Mouse (Mus musculus): ENCODE results near the gene Numa1.
"Not testable (repeated sequence)": the region's sequence is repeated elsewhere in the genome, so short reads cannot be mapped to it uniquely, and the experiment has no call there.

Numa1 gene

DNA sequence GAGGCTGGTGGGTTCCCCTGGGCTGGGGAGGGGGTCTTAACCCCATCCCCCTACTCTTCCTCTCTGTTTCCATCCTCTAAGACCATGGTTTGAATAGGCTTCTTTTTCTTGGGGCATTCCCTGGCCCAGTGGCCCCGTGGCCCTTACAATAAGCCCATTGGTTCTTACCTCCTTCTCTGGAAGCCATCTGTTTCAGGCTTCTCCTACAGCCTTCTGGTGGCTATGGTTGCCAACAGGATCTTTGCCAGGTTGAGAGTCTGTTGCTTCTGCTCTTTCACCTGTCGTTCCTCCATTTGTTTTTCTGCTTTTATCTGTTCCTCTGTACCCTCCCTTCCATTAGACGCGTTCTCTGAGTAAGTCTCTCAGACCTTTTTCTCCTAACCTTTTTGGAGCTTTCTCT lies 3.7 kb downstream of the Numa1 start:
- DNase-seq (ENCODE audit: low spot score in 2 of 2) = peak in 1 of 2 experiments; percentile 17

DNA sequence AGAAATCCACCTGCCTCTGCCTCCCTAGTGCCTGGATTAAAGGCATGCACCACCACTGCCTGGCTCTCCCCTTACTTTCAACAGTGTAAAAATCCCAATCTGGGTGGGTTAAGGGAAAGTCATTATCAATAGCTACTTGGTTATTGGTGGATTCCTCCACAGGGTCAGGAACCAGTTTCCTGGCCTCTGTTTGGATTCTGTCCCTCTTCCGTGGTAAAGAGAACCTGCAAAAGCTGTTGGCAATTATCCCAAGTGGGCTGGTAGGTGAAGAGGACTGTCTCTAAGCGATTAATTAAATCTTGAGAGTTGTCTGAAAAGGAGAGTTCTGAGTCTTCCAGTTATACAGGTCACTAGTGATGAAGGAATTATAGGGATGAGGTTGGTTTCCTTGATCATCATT lies 4.4 kb downstream of the Numa1 start:
- DNase-seq (ENCODE audit: low spot score in 2 of 2) = no peak

- DNase-seq (ENCODE audit: low spot score in 2 of 2) = no peak
Observed at GRCm38 (mm10) chr7:101939758-101940157, 5.8 kb downstream of the Numa1 start.

DNA sequence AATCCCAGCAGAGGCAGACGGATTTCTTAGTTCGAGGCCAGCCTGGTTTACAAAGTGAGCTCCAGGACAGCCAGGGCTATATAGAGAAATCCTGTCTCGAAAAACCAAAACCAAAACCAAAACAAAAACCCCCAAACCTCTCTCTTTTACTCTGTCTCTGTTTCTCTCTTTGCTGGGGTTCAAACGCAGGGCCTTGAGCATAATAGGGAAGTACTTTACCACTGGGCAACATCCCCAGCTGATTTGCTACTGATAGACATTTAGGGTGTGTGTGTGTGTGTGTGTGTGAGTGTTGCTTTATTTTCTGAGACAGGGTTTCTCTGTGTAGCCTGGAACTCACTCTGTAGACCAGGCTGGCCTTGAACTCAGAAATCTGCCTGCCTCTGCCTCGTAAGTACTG lies 15.1 kb downstream of the Numa1 start:
- not testable (repeated sequence) for DNase-seq (ENCODE audit: low spot score in 2 of 2)

DNA sequence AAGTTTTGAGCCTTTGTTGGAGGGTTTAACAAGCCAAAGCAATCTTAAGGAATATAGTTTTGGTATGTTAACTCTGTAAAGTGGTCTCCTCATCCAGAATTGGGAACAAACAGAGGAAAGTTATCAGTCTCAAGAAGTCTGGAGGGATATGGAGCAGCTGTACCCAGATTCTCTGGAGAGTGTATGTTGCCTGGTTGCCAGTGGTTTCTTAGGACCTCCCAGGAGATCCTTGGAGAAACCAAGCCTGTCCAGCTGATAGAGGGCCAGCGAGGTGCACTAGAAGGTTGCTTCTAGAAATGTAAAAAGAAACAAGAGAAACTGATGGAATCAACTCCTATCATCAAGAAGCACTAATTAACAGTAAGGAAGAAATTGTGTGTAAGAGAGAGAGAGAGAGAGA lies 17.7 kb downstream of the Numa1 start:
- DNase-seq (ENCODE audit: low spot score in 2 of 2) = no peak

DNA sequence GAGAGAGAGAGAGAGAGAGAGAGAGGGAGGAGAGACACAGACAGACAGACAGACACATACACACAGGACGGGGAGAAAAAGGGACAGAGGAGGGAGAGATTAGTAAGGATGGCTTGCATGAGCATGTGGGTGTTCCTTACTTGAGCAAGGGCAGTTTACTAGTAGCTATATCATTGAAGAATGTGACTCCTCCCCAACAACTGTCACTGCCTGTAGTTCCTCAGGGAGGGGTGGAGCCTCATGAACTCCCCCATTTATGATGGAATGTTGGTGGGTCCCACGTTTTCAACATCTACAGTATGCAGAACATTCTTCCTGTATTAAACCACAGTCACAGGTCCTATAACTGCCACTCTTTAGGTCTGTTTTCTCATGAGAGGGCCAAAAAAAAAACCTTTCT lies 18.2 kb downstream of the Numa1 start:
- no peak for DNase-seq (ENCODE audit: low spot score in 2 of 2)

DNA sequence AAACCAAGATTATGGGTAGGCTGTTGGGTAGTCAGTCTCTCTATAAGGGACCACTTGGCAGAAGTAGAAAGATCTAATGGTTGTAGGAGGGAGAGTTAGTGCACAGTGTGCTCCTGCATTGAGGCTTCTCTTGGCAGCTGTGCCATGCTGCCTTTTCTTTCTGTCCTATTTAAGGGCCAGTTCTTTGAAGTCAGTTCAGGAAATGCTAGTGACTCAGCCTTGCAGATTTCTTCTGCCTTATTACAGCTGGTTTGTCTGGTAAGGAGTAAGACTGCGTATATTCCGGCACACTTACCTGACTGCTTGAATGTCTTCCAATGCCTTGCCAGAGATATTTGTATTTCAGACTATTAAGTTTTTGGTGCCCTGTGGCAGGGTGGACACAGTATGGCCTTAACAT lies 20.3 kb downstream of the Numa1 start:
- DNase-seq (ENCODE audit: low spot score in 2 of 2) = peak; percentile 18 to 20

- DNase-seq (ENCODE audit: low spot score in 2 of 2) = no peak
Observed at GRCm38 (mm10) chr7:101955276-101955675, 21.4 kb downstream of the Numa1 start.

DNA sequence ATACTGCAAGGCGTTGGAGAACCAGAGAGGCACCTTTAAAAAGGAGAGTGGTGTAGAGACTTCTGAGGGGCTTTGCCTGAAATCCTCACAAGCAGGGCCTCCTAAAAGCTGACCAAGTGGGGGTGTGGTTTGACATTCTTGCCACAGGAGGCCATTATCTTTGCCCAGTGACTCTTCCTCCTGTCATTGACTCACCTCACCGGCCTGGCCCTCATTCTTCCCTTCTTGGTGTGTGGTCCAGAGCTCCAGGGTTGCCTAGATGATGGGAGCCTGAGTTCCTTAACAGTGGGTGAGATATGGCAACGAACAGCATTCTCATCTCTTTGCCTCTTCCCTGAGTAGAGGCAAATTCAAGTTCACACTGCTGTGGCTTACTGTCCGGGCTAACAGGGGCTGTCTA lies 22.0 kb downstream of the Numa1 start:
- DNase-seq (ENCODE audit: low spot score in 2 of 2) = no peak

- DNase-seq (ENCODE audit: low spot score in 2 of 2) = no peak
Observed at GRCm38 (mm10) chr7:101956481-101956880, 22.6 kb downstream of the Numa1 start.

GRCm38 (mm10) chr7:101956911-101957310 lies 23.0 kb downstream of the Numa1 start:
- DNase-seq (ENCODE audit: low spot score in 2 of 2) = no peak

- no peak for DNase-seq (ENCODE audit: low spot score in 2 of 2)
Observed at GRCm38 (mm10) chr7:101962829-101963228, 28.9 kb downstream of the Numa1 start.

DNA sequence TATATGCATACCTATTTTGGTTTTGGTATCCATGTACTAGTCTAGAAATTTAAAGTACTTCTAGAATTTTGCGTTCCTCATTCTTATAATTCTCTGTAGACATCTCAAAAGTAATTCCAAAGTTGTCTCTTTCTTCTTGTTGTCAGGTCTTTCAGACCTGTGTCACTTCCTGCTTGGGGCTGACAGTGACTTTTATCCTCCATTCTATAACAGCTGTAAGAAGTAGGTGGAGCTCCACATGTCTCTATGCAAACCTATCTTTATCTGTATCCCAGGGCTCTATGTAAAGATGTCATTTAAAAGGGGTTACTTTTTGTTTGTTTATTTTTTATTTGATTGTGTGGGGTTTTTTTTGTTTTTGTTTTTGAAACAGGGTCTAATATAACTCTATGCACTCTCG lies 29.7 kb downstream of the Numa1 start:
- DNase-seq (ENCODE audit: low spot score in 2 of 2) = no peak

DNA sequence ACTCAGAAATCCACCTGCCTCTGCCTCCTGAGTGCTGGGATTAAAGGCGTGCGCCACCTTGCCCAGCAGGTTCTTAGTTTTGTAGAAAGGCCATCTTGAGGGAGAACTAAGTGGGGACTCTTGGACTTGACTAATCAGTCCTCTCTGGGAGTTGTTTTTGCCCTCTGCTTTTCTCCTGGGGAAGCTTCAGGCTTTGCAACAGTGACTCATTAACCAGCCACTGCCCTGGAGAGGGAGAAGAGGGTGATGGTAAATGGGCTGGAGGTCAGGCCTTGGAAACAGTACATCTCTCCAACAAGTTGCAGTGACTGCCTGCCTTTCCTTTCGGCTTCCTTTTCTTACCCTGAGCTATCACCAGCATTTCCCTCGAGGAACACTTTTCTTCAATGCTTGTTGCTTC lies 30.6 kb downstream of the Numa1 start:
- no peak for DNase-seq (ENCODE audit: low spot score in 2 of 2)

DNA sequence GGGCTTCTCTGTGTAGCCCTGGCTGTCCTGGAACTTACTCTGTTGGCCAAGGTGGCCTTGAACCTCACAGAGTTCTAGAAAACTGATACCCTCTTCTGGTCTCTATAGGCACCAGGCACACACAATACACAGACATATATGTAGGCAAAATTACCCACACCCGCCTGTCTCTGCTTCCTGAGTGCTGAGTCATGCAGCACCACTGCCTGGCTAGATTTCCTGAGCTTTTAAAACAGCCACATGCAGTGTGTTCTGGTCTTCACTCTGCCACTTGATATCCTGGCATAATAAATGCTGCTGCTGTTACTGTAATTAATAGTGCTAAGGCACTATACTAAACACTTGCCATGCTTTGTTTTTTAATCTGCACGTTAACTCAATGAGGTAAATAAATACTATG lies 31.7 kb downstream of the Numa1 start:
- DNase-seq (ENCODE audit: low spot score in 2 of 2) = no peak

DNA sequence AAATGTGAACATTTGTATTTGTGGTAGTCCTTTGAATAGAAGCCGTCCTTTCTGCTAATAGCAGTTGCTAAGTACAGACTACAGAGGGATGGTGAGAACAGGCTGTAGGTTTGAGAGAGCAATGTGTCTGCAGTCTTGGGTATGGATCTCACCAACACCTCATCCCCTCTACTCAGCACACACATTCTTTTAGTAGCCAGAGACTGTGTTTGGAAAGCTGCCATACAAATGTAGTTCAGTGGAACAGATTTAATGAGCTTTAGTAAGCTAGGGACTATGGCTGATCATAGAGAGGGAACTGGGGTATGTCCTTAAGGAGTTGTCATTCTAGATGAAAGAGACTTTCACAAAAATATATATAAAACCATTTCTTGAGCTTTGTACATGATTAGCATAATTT lies 33.3 kb downstream of the Numa1 start:
- DNase-seq (ENCODE audit: low spot score in 2 of 2) = no peak

DNA sequence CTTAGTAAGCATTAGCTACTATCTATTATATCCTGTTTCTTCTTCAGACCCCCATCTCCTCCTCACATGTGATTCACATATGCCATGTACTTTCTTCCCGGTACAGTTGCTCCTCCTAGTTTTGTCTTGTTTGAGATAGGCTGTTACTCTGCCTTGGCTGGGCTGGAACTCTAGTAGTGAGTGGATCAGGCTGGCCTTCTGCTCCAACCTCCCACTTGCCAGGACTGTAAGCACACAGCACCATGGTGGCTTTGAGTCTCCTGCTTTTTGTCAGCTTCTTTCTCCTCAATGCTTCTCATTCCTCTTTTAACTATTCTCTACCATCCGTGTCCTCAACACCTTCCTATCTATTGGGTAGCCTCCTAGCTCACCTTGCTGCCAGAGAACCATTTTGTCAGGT lies 34.8 kb downstream of the Numa1 start:
- no peak for DNase-seq (ENCODE audit: low spot score in 2 of 2)

DNA sequence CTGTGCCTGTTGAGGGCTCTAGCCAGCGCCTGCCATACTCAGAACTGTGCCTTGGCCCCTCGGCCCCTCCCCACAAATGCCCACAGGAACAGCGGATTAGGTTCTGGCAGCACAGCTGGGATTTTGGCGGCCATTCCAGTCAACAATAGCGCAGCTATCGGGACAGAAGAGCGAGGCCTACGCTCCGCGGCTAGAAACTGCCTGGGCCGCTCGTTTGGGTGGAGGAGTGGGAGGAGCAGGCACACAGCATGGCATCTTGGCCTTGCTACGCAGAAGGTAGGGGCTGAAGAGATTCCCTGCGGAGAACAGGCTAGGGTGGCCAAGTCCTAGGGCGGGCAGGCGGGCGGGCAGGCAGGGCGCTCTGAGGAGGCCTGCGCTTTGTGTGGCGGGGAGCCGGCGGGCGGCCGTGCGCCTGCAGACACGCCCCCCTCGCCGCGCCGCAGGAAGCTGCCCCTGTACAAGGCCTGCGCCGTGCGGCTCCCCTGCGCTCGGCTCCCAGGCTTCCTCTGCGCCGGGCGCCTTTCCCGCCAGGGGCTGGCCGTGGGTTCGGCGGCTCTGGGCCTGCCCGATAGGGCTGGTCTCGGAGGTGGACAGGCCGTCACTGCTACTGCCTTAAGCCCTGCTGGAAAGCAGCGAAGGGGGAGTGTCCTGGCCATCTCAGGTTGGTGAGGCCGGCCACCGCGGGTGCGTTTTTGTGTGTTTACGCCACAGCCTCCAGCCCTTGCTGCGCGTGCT lies 36.0 kb downstream of the Numa1 start:
- DNase-seq (ENCODE audit: low spot score in 2 of 2) = peak; percentile 70 to 87

DNA sequence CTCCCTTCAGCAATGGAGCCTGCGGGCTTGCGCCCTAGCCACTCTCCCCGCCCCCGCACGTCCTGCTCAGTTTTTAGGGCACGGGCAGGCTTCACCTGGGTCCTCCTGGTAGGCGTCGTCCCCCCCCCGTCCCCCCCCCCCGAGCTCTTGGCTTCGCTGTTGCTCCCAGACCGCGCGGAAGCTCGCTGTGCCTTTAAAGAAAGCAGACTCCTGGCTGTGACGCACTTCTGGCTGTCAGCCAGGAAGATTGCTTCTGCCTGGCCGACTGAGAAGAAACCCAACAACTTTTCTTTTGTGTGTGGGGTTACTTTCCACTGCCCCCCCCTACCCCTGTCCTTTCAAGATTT lies 36.5 kb downstream of the Numa1 start:
- peak; percentile 85 to 94 for DNase-seq (ENCODE audit: low spot score in 2 of 2)

GRCm38 (mm10) chr7:101970821-101971461 lies 37.0 kb downstream of the Numa1 start:
- peak; percentile 73 to 86 for DNase-seq (ENCODE audit: low spot score in 2 of 2)

- DNase-seq (ENCODE audit: low spot score in 2 of 2) = no peak
Observed at GRCm38 (mm10) chr7:101971721-101972120, 37.8 kb downstream of the Numa1 start.

- DNase-seq (ENCODE audit: low spot score in 2 of 2) = no peak
Observed at GRCm38 (mm10) chr7:101973730-101974129, 39.8 kb downstream of the Numa1 start.

- no peak for DNase-seq (ENCODE audit: low spot score in 2 of 2)
Observed at GRCm38 (mm10) chr7:101974505-101974904, 40.6 kb downstream of the Numa1 start.

GRCm38 (mm10) chr7:101982735-101983134 lies 48.8 kb downstream of the Numa1 start:
- DNase-seq (ENCODE audit: low spot score in 2 of 2) = no peak
